Mouse (Mus musculus) heart, postnatal 0 days (tissue): ENCODE measurements around the gene Tmem94.

ENCODE experiments used
- CTCF ChIP-seq: IDR thresholded peaks from 2 replicates; pipeline ENCODE4 v1.5.1; 2016; ENCODE audit warnings: antibody characterized with exemption, control low read depth, low read depth
- EP300 ChIP-seq: IDR thresholded peaks from 2 replicates; pipeline ENCODE4 v1.6.1; 2016; ENCODE audit warnings: antibody characterized with exemption, low read depth

GRCm38 (mm10) chr11:115805005-115805404 lies 39.8 kb downstream of the Tmem94 start:
- TF ChIP-seq CTCF (no peak), EP300 (no peak)
